Mouse (Mus musculus) embryonic fibroblast, embryonic 13.5 days (primary cell): Measurements from ENCODE around the gene Ccdc183.

Experiments
- CTCF ChIP-seq: IDR thresholded peaks from 2 replicates; pipeline ENCODE4 v1.5.1; 2011; ENCODE audit warnings: mild to moderate bottlenecking, control low read depth, low read length, moderate library complexity, borderline replicate concordance; ENCODE audit not compliant: insufficient read depth
- POLR2A ChIP-seq: IDR thresholded peaks from 2 replicates; pipeline ENCODE4 v1.6.1; 2011; ENCODE audit warnings: low read depth, mild to moderate bottlenecking, control low read depth, low read length, moderate library complexity

DNA sequence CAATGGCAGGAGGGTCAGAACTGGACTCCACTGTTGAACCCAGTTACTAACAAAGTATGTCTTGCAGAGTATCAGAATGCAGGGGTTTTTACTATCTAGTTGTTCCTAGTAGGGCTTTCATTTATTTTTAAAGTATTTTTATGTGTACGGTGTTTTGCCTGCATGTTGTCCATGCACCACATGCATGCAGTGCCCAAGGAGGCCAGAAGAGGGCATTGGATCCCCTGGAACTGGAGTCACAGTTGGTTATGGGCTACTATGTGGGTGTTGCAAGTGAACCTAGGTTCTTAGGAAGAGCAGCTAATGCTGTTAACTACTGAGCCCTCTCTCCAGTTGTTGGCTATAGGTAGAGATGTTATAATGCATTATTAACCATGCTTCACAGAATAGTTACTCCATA lies 46.0 kb upstream of the Ccdc183 start:
- TF ChIP-seq CTCF (peak; percentile 52; the same call in 1 of the 2 replicates), POLR2A (no peak)
